Mouse (Mus musculus) megakaryocyte, embryonic 14.5 days (primary cell): Measurements from ENCODE around the gene Il9.

Experiments
- FLI1 ChIP-seq: IDR thresholded peaks from 2 replicates; pipeline ENCODE4 v1.6.1; 2012; ENCODE audit warnings: low read length, inconsistent platforms, mixed read lengths
- GATA1 ChIP-seq: IDR thresholded peaks from 3 replicates; pipeline ENCODE4 v1.6.1; 2012; ENCODE audit warnings: mixed read lengths, low read length, inconsistent platforms, borderline replicate concordance

- TF ChIP-seq GATA1 (no peak), FLI1 (no peak)
Measured at GRCm38 (mm10) chr13:56463261-56463660, 18.8 kb downstream of the Il9 start.
